Mouse (Mus musculus): ENCODE results near the gene S100a3. TPM values are rescaled to one million over a fixed set of nuclear protein-coding genes. Genes with fewer than 3 reads are reported as not detected.

The S100a3 gene
- total RNA-seq, 1 experiment, result 1.6 TPM

DNA sequence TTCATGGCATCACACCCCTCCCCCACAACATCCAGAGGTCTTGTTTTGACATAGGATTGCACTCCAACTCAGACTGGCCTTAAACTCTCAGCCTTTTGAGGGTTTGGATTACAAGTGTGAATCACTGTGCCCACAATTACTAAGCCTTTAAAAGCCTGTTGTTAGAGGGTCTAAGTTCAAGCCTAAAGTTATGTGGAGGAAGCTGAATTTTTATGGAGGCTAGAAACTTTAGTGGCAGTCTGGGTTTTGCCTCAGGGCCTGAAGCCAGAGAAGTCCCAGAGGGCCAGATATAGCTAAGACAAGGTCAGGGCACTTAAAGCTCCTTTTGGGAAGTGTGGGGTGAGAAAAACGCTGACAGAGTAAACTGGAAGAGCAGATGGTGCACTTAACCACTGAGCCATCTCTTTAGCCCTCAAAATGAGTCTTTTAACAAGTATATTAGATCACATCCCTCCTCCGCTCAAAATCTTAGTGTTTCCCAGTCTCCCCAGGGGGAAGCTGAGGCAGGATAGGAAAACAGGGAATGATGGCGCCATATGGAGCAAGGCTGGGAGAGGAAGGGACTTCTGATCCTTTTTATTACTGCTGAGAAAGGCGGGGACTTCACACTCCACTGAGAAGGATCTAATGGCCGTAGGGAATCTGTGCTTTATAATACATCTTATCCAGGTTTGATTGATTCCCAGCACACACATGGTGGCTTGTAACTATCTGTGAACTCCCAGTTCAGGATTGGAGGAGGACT lies 10.5 kb upstream of the S100a3 start:
- Histone ChIP-seq H3K9me3 (ENCODE audit: control insufficient read depth, insufficient read depth, low read depth, low read length) (no peaks in the 10 kb centered on the region), H3K4me3 (ENCODE audit: insufficient read depth in 1 of 2, low read depth in 1 of 2, low read length in 2 of 2, poor library complexity in 1 of 2, severe bottlenecking in 1 of 2) (no peak overlapping the region), H3K36me3 (ENCODE audit: control insufficient read depth, insufficient read depth, low read length, poor library complexity, severe bottlenecking) (no peaks in the 10 kb centered on the region), H3K27ac (ENCODE audit: insufficient read depth, low read depth, low read length, poor library complexity, severe bottlenecking) (no peak overlapping the region), H3K9ac (ENCODE audit: insufficient read depth, low read depth, low read length, poor library complexity, severe bottlenecking) (no peak overlapping the region), H3K4me1 (ENCODE audit: control insufficient read depth in 2 of 2, insufficient read depth in 2 of 2, low read length in 2 of 2, poor library complexity in 1 of 2) (0 out of 4 replicates have a peak, but pooled peaks cover 0 to 1% of the 10 kb centered on the region in 2 experiments)
- DNase-seq (ENCODE audit: low read depth, low spot score), result no peak
- TF ChIP-seq CHD2 (IDR thresholded peaks at IDR 0.05; ENCODE audit: low read depth, low read length) (no peak), ZC3H11A (IDR thresholded peaks at IDR 0.05; ENCODE audit: borderline replicate concordance, low read depth, low read length) (no peak), MAFK (IDR thresholded peaks at IDR 0.05; ENCODE audit: insufficient read depth, low read depth, low read length) (no peak), HCFC1 (IDR thresholded peaks at IDR 0.05; ENCODE audit: borderline replicate concordance, insufficient read depth, low read length) (no peak), ZNF384 (IDR thresholded peaks at IDR 0.05; ENCODE audit: low read depth, low read length) (no peak)
- in situ Hi-C loops (cut with MboI; ENCODE audit: low sequenced_read_pairs in 2 of 2, unreplicated experiment in 2 of 2), result no loop called here

GRCm38 (mm10) chr3:90550421-90550790 lies 10.0 kb upstream of the S100a3 start:
- Histone ChIP-seq H3K4me1 (ENCODE audit: control insufficient read depth in 2 of 2, insufficient read depth in 2 of 2, low read length in 2 of 2, poor library complexity in 1 of 2) (0 out of 4 replicates have a peak, but pooled peaks cover 0 to 1% of the 10 kb centered on the region in 2 experiments), H3K9ac (ENCODE audit: insufficient read depth, low read depth, low read length, poor library complexity, severe bottlenecking) (no peak overlapping the region), H3K27ac (ENCODE audit: insufficient read depth, low read depth, low read length, poor library complexity, severe bottlenecking) (no peak overlapping the region), H3K4me3 (ENCODE audit: insufficient read depth in 1 of 2, low read depth in 1 of 2, low read length in 2 of 2, poor library complexity in 1 of 2, severe bottlenecking in 1 of 2) (no peak overlapping the region), H3K9me3 (ENCODE audit: control insufficient read depth, insufficient read depth, low read depth, low read length) (no peaks in the 10 kb centered on the region), H3K36me3 (ENCODE audit: control insufficient read depth, insufficient read depth, low read length, poor library complexity, severe bottlenecking) (no peaks in the 10 kb centered on the region)
- TF ChIP-seq HCFC1 (IDR thresholded peaks at IDR 0.05; ENCODE audit: borderline replicate concordance, insufficient read depth, low read length), result no peak
- no peak for TF ChIP-seq MAFK (IDR thresholded peaks at IDR 0.05; ENCODE audit: insufficient read depth, low read depth, low read length)
- no peak for TF ChIP-seq ZC3H11A (IDR thresholded peaks at IDR 0.05; ENCODE audit: borderline replicate concordance, low read depth, low read length)
- no peak for TF ChIP-seq ZNF384 (IDR thresholded peaks at IDR 0.05; ENCODE audit: low read depth, low read length)
- no peak for TF ChIP-seq CHD2 (IDR thresholded peaks at IDR 0.05; ENCODE audit: low read depth, low read length)
- no peak for DNase-seq (ENCODE audit: low read depth, low spot score)
- in situ Hi-C loops (cut with MboI; ENCODE audit: low sequenced_read_pairs in 2 of 2, unreplicated experiment in 2 of 2), result no loop called here

DNA sequence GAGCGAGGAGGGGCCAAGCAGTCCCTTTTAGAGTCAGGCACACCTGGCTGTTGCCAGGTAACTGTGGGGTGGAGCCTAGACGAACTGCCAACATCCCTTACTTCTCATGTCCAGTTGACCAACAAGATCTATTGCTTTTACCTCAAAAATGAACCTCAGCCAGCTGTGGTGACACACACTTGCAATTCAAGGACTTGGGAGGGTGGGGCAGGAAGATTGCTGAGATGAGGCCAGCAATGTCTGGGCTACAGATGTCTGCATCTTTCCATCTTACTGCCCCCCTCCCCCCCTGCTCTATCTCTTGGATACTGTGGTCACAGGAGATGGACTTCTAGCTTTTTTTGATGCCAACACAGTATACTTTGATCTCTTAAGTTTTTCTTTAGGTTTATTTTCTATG lies 8.1 kb upstream of the S100a3 start:
- H3K36me3 ChIP-seq (ENCODE audit: control insufficient read depth, insufficient read depth, low read length, poor library complexity, severe bottlenecking), result no peaks in the 10 kb centered on the region
- no peak for TF ChIP-seq ZC3H11A (IDR thresholded peaks at IDR 0.05; ENCODE audit: borderline replicate concordance, low read depth, low read length)
- TF ChIP-seq HCFC1 (IDR thresholded peaks at IDR 0.05; ENCODE audit: borderline replicate concordance, insufficient read depth, low read length), result no peak
- no peak for TF ChIP-seq MAFK (IDR thresholded peaks at IDR 0.05; ENCODE audit: insufficient read depth, low read depth, low read length)
- no peak for TF ChIP-seq ZNF384 (IDR thresholded peaks at IDR 0.05; ENCODE audit: low read depth, low read length)
- no peak for TF ChIP-seq CHD2 (IDR thresholded peaks at IDR 0.05; ENCODE audit: low read depth, low read length)
- H3K4me1 ChIP-seq (ENCODE audit: control insufficient read depth in 2 of 2, insufficient read depth in 2 of 2, low read length in 2 of 2, poor library complexity in 1 of 2), result 0 out of 4 replicates have a peak, but pooled peaks cover 0 to 1% of the 10 kb centered on the region in 2 experiments
- H3K9me3 ChIP-seq (ENCODE audit: control insufficient read depth, insufficient read depth, low read depth, low read length), result no peaks in the 10 kb centered on the region
- in situ Hi-C loops (cut with MboI; ENCODE audit: low sequenced_read_pairs in 2 of 2, unreplicated experiment in 2 of 2), result no loop called here
- H3K27ac ChIP-seq (ENCODE audit: insufficient read depth, low read depth, low read length, poor library complexity, severe bottlenecking), result no peak overlapping the region
- H3K9ac ChIP-seq (ENCODE audit: insufficient read depth, low read depth, low read length, poor library complexity, severe bottlenecking), result no peak overlapping the region
- DNase-seq (ENCODE audit: low read depth, low spot score), result no peak
- H3K4me3 ChIP-seq (ENCODE audit: insufficient read depth in 1 of 2, low read depth in 1 of 2, low read length in 2 of 2, poor library complexity in 1 of 2, severe bottlenecking in 1 of 2), result no peak overlapping the region

- no peaks in the 10 kb centered on the region for H3K4me1 ChIP-seq (ENCODE audit: control insufficient read depth in 2 of 2, insufficient read depth in 2 of 2, low read length in 2 of 2, poor library complexity in 1 of 2)
- TF ChIP-seq HCFC1 (IDR thresholded peaks at IDR 0.05; ENCODE audit: borderline replicate concordance, insufficient read depth, low read length) (no peak), MAFK (IDR thresholded peaks at IDR 0.05; ENCODE audit: insufficient read depth, low read depth, low read length) (no peak), ZNF384 (IDR thresholded peaks at IDR 0.05; ENCODE audit: low read depth, low read length) (no peak), ZC3H11A (IDR thresholded peaks at IDR 0.05; ENCODE audit: borderline replicate concordance, low read depth, low read length) (no peak), CHD2 (IDR thresholded peaks at IDR 0.05; ENCODE audit: low read depth, low read length) (no peak)
- H3K4me3 ChIP-seq (ENCODE audit: insufficient read depth in 1 of 2, low read depth in 1 of 2, low read length in 2 of 2, poor library complexity in 1 of 2, severe bottlenecking in 1 of 2), result no peak overlapping the region
- H3K27ac ChIP-seq (ENCODE audit: insufficient read depth, low read depth, low read length, poor library complexity, severe bottlenecking), result no peak overlapping the region
- H3K9me3 ChIP-seq (ENCODE audit: control insufficient read depth, insufficient read depth, low read depth, low read length), result no peaks in the 10 kb centered on the region
- no peak for DNase-seq (ENCODE audit: low read depth, low spot score)
- no peaks in the 10 kb centered on the region for H3K36me3 ChIP-seq (ENCODE audit: control insufficient read depth, insufficient read depth, low read length, poor library complexity, severe bottlenecking)
- in situ Hi-C loops (cut with MboI; ENCODE audit: low sequenced_read_pairs in 2 of 2, unreplicated experiment in 2 of 2), result no loop called here
- no peak overlapping the region for H3K9ac ChIP-seq (ENCODE audit: insufficient read depth, low read depth, low read length, poor library complexity, severe bottlenecking)
These were observed 4.4 kb upstream of the S100a3 start for GRCm38 (mm10) chr3:90555954-90556353.
